Mouse (Mus musculus) CH12.LX (cell line): ENCODE measurements at regions not wholly inside any gene's neighbourhood (a gene's known extent, or its start where the extent isn't known, plus 50 kb on each side); places are given as distances from the start of the nearest gene placed in this dataset.

Experiments
- DNase-seq: peaks from one replicate; pipeline ENCODE4 v3.0.0-alpha.2; 2013; ENCODE audit errors: extremely low read depth
- H3K27ac ChIP-seq: 2 replicates; pipeline ENCODE4 v1.5.1; 2012; ENCODE audit warnings: low read depth, mild to moderate bottlenecking, control low read depth, moderate library complexity; ENCODE audit not compliant: insufficient read depth
- H3K27me3 ChIP-seq: replicated peaks from 2 replicates; pipeline ENCODE3; 2012; ENCODE audit warnings: inconsistent platforms
- H3K36me3 ChIP-seq, 2 experiments: replicated peaks in 1 of 2; 2 replicates each; pipeline versions ENCODE3 to v1.6.1; 2012; ENCODE audit warnings: inconsistent platforms in 1 of 2, low read length in 1 of 2, mild to moderate bottlenecking in 1 of 2, mixed read lengths in 1 of 2, moderate library complexity in 1 of 2; ENCODE audit not compliant: control insufficient read depth in 1 of 2, insufficient read depth in 1 of 2
- H3K4me1 ChIP-seq, 2 experiments: 2 replicates each; pipeline ENCODE4 v1.6.1; 2012; ENCODE audit warnings: inconsistent platforms in 1 of 2, moderate library complexity in 1 of 2; ENCODE audit not compliant: insufficient read depth in 2 of 2, control insufficient read depth in 1 of 2
- H3K4me2 ChIP-seq: 2 replicates; pipeline ENCODE4 v1.6.1; 2012; ENCODE audit warnings: low read depth, mild to moderate bottlenecking, control low read depth; ENCODE audit not compliant: poor library complexity, insufficient read depth, severe bottlenecking
- H3K4me3 ChIP-seq, 3 experiments: fragments of 150-350 bp in 1 of 3; sonication (generic) in 1 of 3; replicated peaks in 1 of 3; 2 replicates each; pipeline versions ENCODE3 to v1.5.1; 2011 to 2012; ENCODE audit warnings: low read depth in 2 of 3, low read length in 2 of 3, mild to moderate bottlenecking in 2 of 3, moderate library complexity in 2 of 3, control low read depth in 1 of 3, improper control_type of control experiment in 1 of 3, inconsistent platforms in 1 of 3, mixed read lengths in 1 of 3; ENCODE audit not compliant: poor library complexity in 1 of 3
- H3K79me2 ChIP-seq: replicated peaks from 2 replicates; pipeline ENCODE4 v1.6.1; 2012; ENCODE audit warnings: mild to moderate bottlenecking, moderate library complexity; ENCODE audit not compliant: control insufficient read depth, poor library complexity, insufficient read depth, severe bottlenecking; ENCODE audit errors: extremely low read depth
- H3K9ac ChIP-seq: 2 replicates; pipeline ENCODE4 v1.6.1; 2012; ENCODE audit warnings: low read depth, mild to moderate bottlenecking, control low read depth, moderate library complexity; ENCODE audit not compliant: insufficient read depth
- H3K9me3 ChIP-seq: replicated peaks from 2 replicates; pipeline ENCODE3; 2012; ENCODE audit warnings: low read length, inconsistent platforms, mixed read lengths
- BHLHE40 ChIP-seq: IDR thresholded peaks from 2 replicates; pipeline ENCODE4 v1.6.1; 2011; ENCODE audit warnings: mild to moderate bottlenecking, low read depth, low read length, improper control_type of control experiment
- CTCF ChIP-seq, 2 experiments: IDR thresholded peaks in 1 of 2; conservative IDR thresholded peaks in 1 of 2; 2 replicates each; pipeline ENCODE4 v1.5.1; 2011 to 2012; ENCODE audit warnings: low read depth in 2 of 2, low read length in 2 of 2, improper control_type of control experiment in 1 of 2, inconsistent platforms in 1 of 2, mild to moderate bottlenecking in 1 of 2, moderate library complexity in 1 of 2
- GABPA ChIP-seq: IDR thresholded peaks from 2 replicates; pipeline ENCODE4 v1.6.1; 2012; ENCODE audit warnings: low read depth, low read length, improper control_type of control experiment, inconsistent platforms; ENCODE audit not compliant: insufficient replicate concordance
- JUN ChIP-seq: IDR thresholded peaks from 2 replicates; pipeline ENCODE4 v1.6.1; 2011; ENCODE audit warnings: low read depth, mild to moderate bottlenecking, low read length, improper control_type of control experiment, moderate library complexity; ENCODE audit not compliant: insufficient read depth
- KAT2A ChIP-seq: IDR thresholded peaks from 2 replicates; pipeline ENCODE4 v1.6.1; 2012; ENCODE audit warnings: low read length, improper control_type of control experiment, inconsistent platforms; ENCODE audit not compliant: insufficient replicate concordance
- MAFK ChIP-seq: IDR thresholded peaks from 2 replicates; pipeline ENCODE4 v1.6.1; 2011; ENCODE audit warnings: low read length, improper control_type of control experiment; ENCODE audit not compliant: insufficient replicate concordance
- MAX ChIP-seq: IDR thresholded peaks from 2 replicates; pipeline ENCODE4 v1.6.1; 2011; ENCODE audit warnings: low read length, improper control_type of control experiment
- MAZ ChIP-seq: IDR thresholded peaks from 2 replicates; pipeline ENCODE4 v1.6.1; 2012; ENCODE audit warnings: low read depth, mild to moderate bottlenecking, inconsistent platforms, low read length, improper control_type of control experiment, moderate library complexity
- MEF2A ChIP-seq: IDR thresholded peaks from 2 replicates; pipeline ENCODE4 v1.6.1; 2014; ENCODE audit warnings: low read depth, mild to moderate bottlenecking, inconsistent platforms, low read length, improper control_type of control experiment, borderline replicate concordance
- NELFE ChIP-seq: IDR thresholded peaks from 2 replicates; pipeline ENCODE4 v1.6.1; 2011; ENCODE audit warnings: low read depth, low read length, improper control_type of control experiment
- NRF1 ChIP-seq: IDR thresholded peaks from 2 replicates; pipeline ENCODE4 v1.6.1; 2014; ENCODE audit warnings: low read depth, mild to moderate bottlenecking, inconsistent platforms, low read length, improper control_type of control experiment, moderate library complexity
- PAX5 ChIP-seq: IDR thresholded peaks from 2 replicates; pipeline ENCODE4 v1.6.1; 2012; ENCODE audit warnings: low read length, inconsistent platforms, mixed read lengths
- POLR2A ChIP-seq: IDR thresholded peaks from 2 replicates; pipeline ENCODE4 v1.6.1; 2011; ENCODE audit warnings: low read depth, mild to moderate bottlenecking, improper control_type of control experiment, low read length
- POLR2AphosphoS2 ChIP-seq: IDR thresholded peaks from 2 replicates; pipeline ENCODE4 v1.6.1; 2011; ENCODE audit warnings: low read depth, low read length, improper control_type of control experiment
- RCOR1 ChIP-seq: conservative IDR thresholded peaks from 2 replicates; pipeline ENCODE4 v1.6.1; 2012; ENCODE audit warnings: low read depth, mild to moderate bottlenecking, inconsistent platforms, low read length, improper control_type of control experiment
- SIN3A ChIP-seq: IDR thresholded peaks from 2 replicates; pipeline ENCODE4 v1.6.1; 2012; ENCODE audit warnings: low read length, improper control_type of control experiment, inconsistent platforms
- SMC3 ChIP-seq: IDR thresholded peaks from 2 replicates; pipeline ENCODE4 v1.6.1; 2011; ENCODE audit warnings: low read depth, low read length, improper control_type of control experiment
- TBP ChIP-seq: conservative IDR thresholded peaks from 2 replicates; pipeline ENCODE4 v1.6.1; 2011; ENCODE audit warnings: low read depth, low read length, improper control_type of control experiment
- UBTF ChIP-seq: IDR thresholded peaks from 2 replicates; pipeline ENCODE4 v1.6.1; 2012; ENCODE audit warnings: low read depth, mild to moderate bottlenecking, inconsistent platforms, low read length, improper control_type of control experiment, moderate library complexity
- USF2 ChIP-seq: conservative IDR thresholded peaks from 2 replicates; pipeline ENCODE4 v1.6.1; 2011; ENCODE audit warnings: low read depth, low read length, improper control_type of control experiment
- ZKSCAN1 ChIP-seq: IDR thresholded peaks from 2 replicates; pipeline ENCODE4 v1.6.1; 2012; ENCODE audit warnings: low read depth, inconsistent platforms, low read length, improper control_type of control experiment, borderline replicate concordance
- ZMIZ1 ChIP-seq: IDR thresholded peaks from 2 replicates; pipeline ENCODE4 v1.6.1; 2012; ENCODE audit warnings: low read depth, mild to moderate bottlenecking, inconsistent platforms, low read length, improper control_type of control experiment
- dilution Hi-C: fragments of 300-500 bp; cut with MboI; formaldehyde crosslinking; loops from 2 replicates; pipeline ENCODE4 v1.14.3; 2020; ENCODE audit warnings: low sequenced_read_pairs; ENCODE audit not compliant: extremely low pct_unique_long_range_greater_than_20kb, extremely low pct_ligation_motif_present
- in situ Hi-C: fragments of 300-500 bp; cut with MboI; formaldehyde crosslinking; loops from 3 replicates; pipeline ENCODE4 v1.14.3; 2019; ENCODE audit warnings: low sequenced_read_pairs, low pct_ligation_motif_present, low pct_unique_long_range_greater_than_20kb, mixed read lengths

- DNase-seq: no peak
- TF ChIP-seq MAFK (no peak), RCOR1 (no peak), ZKSCAN1 (no peak), UBTF (no peak), BHLHE40 (no peak), ZMIZ1 (no peak), GABPA (no peak), NRF1 (no peak)
- TF ChIP-seq, all 38 proteins: peak for 0
- Histone ChIP-seq H3K4me3 (no peak overlapping the region), H3K9ac (no peak overlapping the region), H3K4me2 (no peak overlapping the region), H3K4me1 (no peaks in the 10 kb centered on the region), H3K9me3 (no peaks in the 10 kb centered on the region), H3K27me3 (peaks cover 83% of the 10 kb centered on the region), H3K79me2 (no peaks in the 10 kb centered on the region), H3K36me3 (no peaks in the 10 kb centered on the region), H3K27ac (no peak overlapping the region)
- dilution Hi-C loops (no loop called here), in situ Hi-C loops (no loop called here)
Measured at GRCm38 (mm10) chr11:71597709-71598108, 152.0 kb upstream of the Wscd1 start.

GRCm38 (mm10) chr11:71610782-71611181 lies 138.9 kb upstream of the Wscd1 start:
- TF ChIP-seq SMC3 (no peak), JUN (no peak), MEF2A (no peak), PAX5 (no peak), ZKSCAN1 (no peak), NELFE (no peak), POLR2AphosphoS2 (no peak), ZMIZ1 (no peak), SIN3A (no peak), TBP (no peak), POLR2A (no peak), KAT2A (no peak), USF2 (no peak), MAX (no peak), CTCF (conservative IDR thresholded peaks at IDR 0.05 in 1 of 2, IDR thresholded peaks at IDR 0.05 in 1 of 2; ENCODE audit: low read depth in 2 of 2, low read length in 2 of 2) (no peak), GABPA (no peak), MAZ (no peak)
- H3K9me3 ChIP-seq: no peaks in the 10 kb centered on the region
- in situ Hi-C loops: no loop called here

More at GRCm38 (mm10) chr11:71610782-71611181, 138.9 kb upstream of the Wscd1 start:
- Histone ChIP-seq H3K36me3 (no peaks in the 10 kb centered on the region), H3K4me2 (no peak overlapping the region), H3K4me3 (no peak overlapping the region), H3K27ac (no peak overlapping the region), H3K27me3 (peaks cover 88% of the 10 kb centered on the region), H3K79me2 (no peaks in the 10 kb centered on the region), H3K4me1 (no peaks in the 10 kb centered on the region), H3K9ac (no peak overlapping the region)
- no peak for DNase-seq
- dilution Hi-C loops: no loop called here
